Mouse (Mus musculus): ENCODE results near the gene Slc5a8.

DNA sequence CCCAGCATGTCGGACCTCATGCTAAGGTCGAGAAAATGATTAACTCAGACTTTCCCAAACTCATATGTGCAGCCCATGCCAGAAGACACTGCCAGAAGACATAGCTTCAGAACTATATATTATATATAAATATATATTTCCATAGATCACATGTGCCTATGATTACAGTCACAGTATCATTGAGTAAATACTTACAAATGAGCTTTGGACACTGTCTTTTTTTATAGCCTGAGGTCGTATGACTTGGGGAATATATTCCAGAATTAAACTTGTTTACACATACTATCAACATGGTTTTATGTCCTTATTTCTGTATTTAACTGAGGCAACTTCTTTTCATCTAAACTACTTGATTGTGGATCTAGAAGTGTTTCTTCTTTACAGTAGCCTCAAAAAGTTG lies 24.9 kb upstream of the Slc5a8 start:
- TF ChIP-seq CTCF (IDR thresholded peaks at IDR 0.05; ENCODE audit: low read depth, low read length) (no peak), POLR2A (IDR thresholded peaks at IDR 0.05; ENCODE audit: borderline replicate concordance, low read depth, low read length) (no peak)

Measured in bone marrow macrophage, adult 2 months (primary cell).